Mouse (Mus musculus): ENCODE measurements around the gene Stard8.

- TF ChIP-seq CTCF (IDR thresholded peaks at IDR 0.05; ENCODE audit: low read depth, low read length) = no peak
- TF ChIP-seq EP300 (IDR thresholded peaks at IDR 0.05; ENCODE audit: insufficient read depth, low read depth, low read length) = no peak
Observed at GRCm38 (mm10) chrX:99002065-99002464, 983 bp upstream of the Stard8 start.
